8 mouse cellular contexts compared by ENCODE assay signal in the genomic region with DNA sequence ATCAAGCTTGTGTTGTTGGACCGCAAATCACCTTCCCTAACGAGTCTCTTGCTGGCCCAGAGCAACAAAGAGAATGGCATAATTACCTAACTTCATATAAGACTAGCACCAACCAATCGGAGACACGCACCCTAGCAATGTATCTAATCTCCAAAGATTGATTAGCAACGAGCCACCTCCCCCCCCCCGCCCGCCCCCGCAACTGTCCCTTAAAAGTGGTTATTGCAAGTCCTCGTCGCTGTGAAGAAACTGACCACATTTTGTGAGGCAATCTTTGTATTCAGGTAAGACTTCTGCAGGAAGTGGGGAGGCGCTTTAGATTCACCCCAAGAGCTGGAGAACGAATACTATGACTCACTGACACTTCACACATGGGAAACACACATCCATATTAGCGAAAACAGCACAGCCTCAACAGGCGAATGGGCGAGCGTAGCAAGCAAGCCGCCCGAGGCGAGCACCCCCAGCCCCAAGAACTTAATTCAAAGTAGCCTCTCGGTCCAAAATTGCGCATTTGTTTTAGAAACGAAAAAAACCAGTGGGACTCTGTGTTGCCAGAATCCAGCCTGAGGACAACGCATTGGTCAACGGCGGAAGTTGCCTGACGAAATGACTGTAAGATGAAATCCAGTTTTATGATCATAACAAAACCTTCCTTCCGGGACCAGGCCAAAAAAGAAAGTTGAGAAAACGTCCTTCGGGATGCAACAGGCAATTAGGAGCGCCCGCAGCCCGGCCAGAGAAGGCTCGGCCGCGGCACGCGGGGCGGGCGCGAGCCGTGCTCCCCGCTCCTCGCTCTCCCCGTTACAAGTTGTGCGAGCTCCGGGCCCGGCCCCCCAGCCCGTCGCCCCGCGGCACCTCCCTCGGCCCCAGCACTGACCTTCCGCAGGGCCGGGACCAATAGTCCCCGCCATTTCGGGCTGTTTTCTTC. TPM values are rescaled to one million over a fixed set of nuclear protein-coding genes. Genes with fewer than 3 reads are reported as not detected.
DNase-seq lines count a peak whose midpoint lies in the region; ATAC-seq lines count a peak whose summit lies in the region.

No protein-coding gene starts in this region.

- peaks cover 51% of the 10 kb centered on the region for H3K79me2 ChIP-seq in macrophage (ENCODE audit: inconsistent target)

- ATAC-seq in hindbrain, embryonic 12.5 days (ENCODE audit: low FRiP score): peak; percentile 69; the same call in 1 of the 2 replicates

- H3K27me3 ChIP-seq in hindbrain, embryonic 12.5 days: no peaks in the 10 kb centered on the region

- DNase-seq in NIH3T3 (ENCODE audit: low read depth): peak; percentile 74
- peak; percentile 54 for DNase-seq in cerebellum, adult 9-10 months
- peak; percentile 57 for DNase-seq in forelimb bud, embryonic 11.5 days (ENCODE audit: low read depth, low spot score)
- DNase-seq in layer of hippocampus, postnatal 36 days: peak; percentile 23 to 27
- peak; percentile 59 for DNase-seq in retina, postnatal 1 day
- peak; percentile 43 to 50 for DNase-seq in urinary bladder, postnatal 36 days (ENCODE audit: low spot score in 2 of 2)

- H3K27ac ChIP-seq in hindbrain, embryonic 12.5 days: peak overlapping the region; percentile 97
- H3K27ac ChIP-seq in macrophage: peak overlapping the region; percentile 41

- H3K4me1 ChIP-seq in hindbrain, embryonic 12.5 days: peaks cover 9% of the 10 kb centered on the region

- no peaks in the 10 kb centered on the region for H3K9me3 ChIP-seq in hindbrain, embryonic 12.5 days (replicated peaks)

- H3K9ac ChIP-seq in hindbrain, embryonic 12.5 days: peak overlapping the region; percentile 96

- no peaks in the 10 kb centered on the region for H3K36me3 ChIP-seq in hindbrain, embryonic 12.5 days
- no peaks in the 10 kb centered on the region for H3K36me3 ChIP-seq in macrophage (ENCODE audit: inconsistent target)

- 2% methylated on average over 55 of the region's 56 CpGs for WGBS in hindbrain, embryonic 12.5 days
- WGBS in macrophage (ENCODE audit: missing documents): 2% methylated on average over 55 of the region's 56 CpGs

- peak overlapping the region; percentile 94 for H3K4me3 ChIP-seq in hindbrain, embryonic 12.5 days
- peak overlapping the region; percentile 63 for H3K4me3 ChIP-seq in macrophage (ENCODE audit: inconsistent target)

- peak overlapping the region; percentile 85 for H3K4me2 ChIP-seq in hindbrain, embryonic 12.5 days (replicated peaks)

RNA-seq across cellular contexts. Expression of a gene that starts 0.8 kb away (rescaled TPM):
- polyA plus RNA-seq in hindbrain, embryonic 12.5 days (2016; fragmentation: Nextera tagmentation; extraction: Ambion mirVana): 10.4 and 12.1 TPM in 2 replicates
- total RNA-seq in layer of hippocampus, postnatal 36 days (2021): 10 to 100 TPM; 33.9 to 35.4 TPM
- 100 to 1,000 TPM in 1 of 26 experiments, 10 to 100 TPM in 25; 10.1 to 105 (median 70.1) TPM for total RNA-seq in macrophage (2018; cell fraction: chromatin; rRNA removed)
- 10 to 100 TPM; 22.5 to 43.1 (median 33.7) TPM for total RNA-seq in macrophage (2018; cell fraction: cytosol; rRNA removed)
- 10 to 100 TPM; 17.3 to 92.2 (median 47.9) TPM for total RNA-seq in macrophage (2018; cell fraction: nucleus; rRNA removed)
- polyA plus RNA-seq in macrophage (2018): 18.5 to 35.5 TPM (median 24.7 TPM) in 3 replicates

RNA-seq across cellular contexts. Expression of a gene that starts 43.8 kb away (rescaled TPM):
- polyA plus RNA-seq in hindbrain, embryonic 12.5 days (2016; fragmentation: Nextera tagmentation; extraction: Ambion mirVana): 14.6 and 15.3 TPM in 2 replicates
- total RNA-seq in layer of hippocampus, postnatal 36 days (2021): 10 to 100 TPM; 19.8 to 20.0 TPM
- 1 to 10 TPM in 24 of 26 experiments, under 1 TPM in 2; 0.70 to 9.5 (median 2.7) TPM for total RNA-seq in macrophage (2018; cell fraction: chromatin; rRNA removed)
- 1 to 10 TPM in 17 of 26 experiments, under 1 TPM in 9; 0.53 to 2.0 (median 1.4) TPM for total RNA-seq in macrophage (2018; cell fraction: cytosol; rRNA removed)
- total RNA-seq in macrophage (2018; cell fraction: nucleus; rRNA removed): 1 to 10 TPM in 22 of 26 experiments, under 1 TPM in 4; 0.40 to 7.4 (median 2.6) TPM
- polyA plus RNA-seq in macrophage (2018): 0.85 to 3.1 TPM (median 1.2 TPM) in 3 replicates

RNA-seq across cellular contexts. Expression of a gene that starts 43.9 kb away (rescaled TPM):
- polyA plus RNA-seq in hindbrain, embryonic 12.5 days (2016; fragmentation: Nextera tagmentation; extraction: Ambion mirVana): 26.1 and 28.5 TPM in 2 replicates
- 10 to 100 TPM; 34.4 to 40.8 TPM for total RNA-seq in layer of hippocampus, postnatal 36 days (2021)
- 10 to 100 TPM in 24 of 26 experiments, 1 to 10 TPM in 2; 7.2 to 39.4 (median 20.4) TPM for total RNA-seq in macrophage (2018; cell fraction: chromatin; rRNA removed)
- 1 to 10 TPM; 3.5 to 9.3 (median 5.9) TPM for total RNA-seq in macrophage (2018; cell fraction: cytosol; rRNA removed)
- 10 to 100 TPM in 19 of 26 experiments, 1 to 10 TPM in 7; 4.7 to 33.7 (median 16.7) TPM for total RNA-seq in macrophage (2018; cell fraction: nucleus; rRNA removed)
- 7.8 to 9.8 TPM (median 9.3 TPM) in 3 replicates for polyA plus RNA-seq in macrophage (2018)

Comparison
In these comparisons a context has a peak if more than half of its experiments do, and no peak if none do; other contexts are left out.
1. Peak in every context shown above with its lines: DNase-seq, ATAC-seq, H3K4me3 ChIP-seq and H3K27ac ChIP-seq.